Mouse (Mus musculus): ENCODE measurements around the gene Son. TPM values are rescaled to one million over a fixed set of nuclear protein-coding genes. Genes with fewer than 3 reads are reported as not detected.

The Son gene
- polyA plus RNA-seq (2016; fragmentation: Nextera tagmentation; extraction: Ambion mirVana), result 112 and 119 TPM in 2 replicates

DNA sequence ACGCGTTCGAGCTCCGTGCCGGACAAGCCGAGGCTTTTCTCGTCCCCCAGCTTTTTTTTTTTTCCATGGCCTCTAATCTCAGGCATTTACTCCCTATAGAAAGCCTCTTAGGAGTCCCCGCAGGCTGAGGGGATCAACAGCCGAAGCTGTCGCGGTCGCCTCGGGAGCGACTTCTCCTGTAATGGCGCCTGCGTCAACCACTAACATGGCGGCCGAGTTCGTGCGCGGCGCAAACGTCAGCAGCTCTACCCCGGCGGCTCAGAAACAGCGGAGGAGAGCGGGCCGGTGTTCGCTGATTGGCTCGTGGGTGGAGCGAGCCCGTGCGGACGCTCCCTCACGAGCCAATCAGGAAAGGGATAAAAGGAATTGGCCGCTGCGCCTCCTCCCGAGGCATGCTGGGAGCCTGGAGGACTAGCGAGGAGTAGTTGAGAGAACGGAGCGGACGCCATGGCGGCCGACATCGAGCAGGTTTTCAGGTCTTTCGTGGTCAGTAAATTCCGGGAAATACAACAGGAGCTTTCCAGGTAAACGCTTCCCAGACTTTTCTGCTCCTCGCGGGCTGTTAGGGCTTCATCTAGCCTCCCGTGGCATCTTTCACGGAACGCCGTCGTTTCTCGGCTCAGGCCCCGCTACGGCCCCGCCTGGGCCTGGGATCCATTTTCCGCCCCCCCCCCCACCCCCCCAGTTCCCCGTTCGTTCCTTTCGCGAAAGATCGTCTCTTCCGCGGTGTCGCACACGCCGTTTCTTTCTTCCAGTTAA is at the start of gene Son:
Gene Son (plus strand): TSS at position 46 of the 759 bp plus-strand sequence.
- Histone ChIP-seq H3K4me1 (peaks cover 15% of the 10 kb centered on the region), H3K9me3 (no peaks in the 10 kb centered on the region), H3K27ac (replicated peaks) (peak within 1 kb of the TSS; percentile 99), H3K27me3 (replicated peaks; ENCODE audit: low read depth, poor library complexity, severe bottlenecking) (no peaks in the 10 kb centered on the region), H3K4me3 (peak within 1 kb of the TSS; percentile 85), H3K36me3 (replicated peaks) (peaks cover 38% of the 10 kb centered on the region)
- WGBS, result under 1% methylated on average over 70 of the region's 70 CpGs
- DNase-seq (ENCODE audit: low spot score), result peak; percentile 97

DNA sequence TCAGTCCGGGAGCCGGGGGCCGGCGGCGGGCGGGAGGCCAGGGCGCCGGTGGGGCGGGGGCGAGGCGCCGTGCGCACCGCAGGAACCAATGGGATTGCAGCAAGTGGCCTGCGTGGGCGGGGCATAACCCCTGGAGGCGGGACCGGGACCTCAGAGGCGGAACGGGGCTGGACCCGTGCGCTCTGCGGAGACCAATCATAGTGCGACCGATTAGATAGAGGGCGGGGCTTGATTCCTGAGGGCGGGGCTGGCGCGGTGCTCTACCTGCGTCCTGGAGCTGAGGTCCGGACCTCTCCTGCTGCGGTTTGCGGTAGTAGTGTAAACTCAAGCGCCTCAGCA is 49.7 kb upstream of the Son start, which contains the start of gene Tmem50b:
Gene Tmem50b (minus strand): TSS at position 129 of the 339 bp plus-strand sequence.
- WGBS, result under 1% methylated on average over 34 of the region's 34 CpGs

DNA sequence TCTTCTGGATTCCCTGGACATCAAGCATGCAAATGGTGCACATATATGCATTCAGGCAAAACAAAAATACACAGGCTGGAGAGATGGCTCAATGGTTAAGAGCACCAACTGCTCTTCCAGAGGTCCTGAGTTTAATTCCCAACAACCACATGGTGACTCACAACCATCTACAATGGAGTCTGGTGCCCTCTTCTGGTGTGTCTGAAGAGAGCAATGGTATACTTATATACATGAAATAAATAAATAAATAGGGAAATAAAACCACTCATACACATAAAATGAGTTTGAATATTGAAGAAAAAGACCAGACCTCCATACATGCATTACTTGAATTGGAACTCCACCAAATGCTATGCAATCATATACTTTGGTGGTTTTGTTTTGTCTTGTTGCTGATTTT is 48.1 kb upstream of the Son start:
- no peaks in the 10 kb centered on the region for H3K9me3 ChIP-seq
- no peak overlapping the region for H3K27ac ChIP-seq (replicated peaks)
- no peak for DNase-seq (ENCODE audit: low spot score)
- H3K4me3 ChIP-seq, result no peak overlapping the region
- H3K36me3 ChIP-seq (replicated peaks), result no peaks in the 10 kb centered on the region
- peaks cover 10% of the 10 kb centered on the region for H3K4me1 ChIP-seq
- H3K27me3 ChIP-seq (replicated peaks; ENCODE audit: low read depth, poor library complexity, severe bottlenecking), result peaks cover 41% of the 10 kb centered on the region

More for the DNA sequence above, 49.7 kb upstream of the Son start, which contains the start of gene Tmem50b:
- Histone ChIP-seq H3K4me3 (peak within 1 kb of the TSS; percentile 88), H3K27me3 (replicated peaks; ENCODE audit: low read depth, poor library complexity, severe bottlenecking) (peaks cover 41% of the 10 kb centered on the region), H3K9me3 (no peaks in the 10 kb centered on the region), H3K27ac (replicated peaks) (peak within 1 kb of the TSS; percentile 81), H3K4me1 (peaks cover 14% of the 10 kb centered on the region), H3K36me3 (replicated peaks) (peaks cover 3% of the 10 kb centered on the region; the same call in 1 of the 2 replicates)
- peak; percentile 99 for DNase-seq (ENCODE audit: low spot score)

DNA sequence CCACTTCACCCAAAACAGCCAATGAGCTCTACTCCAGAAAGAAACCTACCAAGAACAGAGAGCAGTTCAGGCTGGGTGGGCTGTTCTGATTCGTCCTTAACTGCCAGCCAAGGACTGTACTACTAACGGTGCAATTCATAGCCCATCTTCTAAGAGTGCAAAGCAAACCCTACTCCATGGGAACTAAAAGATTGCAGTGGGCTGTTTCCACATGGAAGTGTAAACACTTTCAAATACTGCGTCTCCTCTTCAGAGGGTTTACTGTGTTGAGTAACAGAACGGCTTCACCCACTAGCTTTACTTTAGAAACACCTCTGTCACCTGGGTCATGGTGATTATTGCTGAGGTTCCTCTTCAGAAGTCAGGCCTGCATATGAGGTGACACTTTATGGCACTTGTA is 46.2 kb upstream of the Son start:
- peaks cover 7% of the 10 kb centered on the region for H3K4me1 ChIP-seq
- peaks cover 29% of the 10 kb centered on the region for H3K27me3 ChIP-seq (replicated peaks; ENCODE audit: low read depth, poor library complexity, severe bottlenecking)
- no peaks in the 10 kb centered on the region for H3K9me3 ChIP-seq
- H3K4me3 ChIP-seq, result no peak overlapping the region
- no peaks in the 10 kb centered on the region for H3K36me3 ChIP-seq (replicated peaks)
- no peak overlapping the region for H3K27ac ChIP-seq (replicated peaks)
- 88% methylated on average over 4 of the region's 4 CpGs for WGBS
- no peak for DNase-seq (ENCODE audit: low spot score)

DNA sequence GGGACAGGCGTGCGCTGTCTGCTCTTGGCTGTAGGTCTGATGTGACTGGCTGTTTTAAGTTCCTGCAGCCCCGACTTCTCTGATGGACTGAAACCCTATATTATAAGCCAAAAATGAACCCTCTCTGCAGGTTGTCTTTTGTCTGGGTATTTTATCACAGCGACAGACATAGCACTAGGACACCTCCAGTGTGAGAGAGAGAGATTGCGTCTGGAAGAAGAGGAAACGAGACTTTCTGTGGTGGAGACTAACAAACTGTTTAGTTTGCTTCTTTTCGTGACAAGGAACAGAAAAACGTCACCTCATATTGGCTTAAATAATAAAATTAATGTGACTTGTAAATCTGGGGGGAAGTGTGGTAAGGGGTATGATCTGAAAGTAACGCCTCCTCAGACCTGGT is 45.6 kb upstream of the Son start:
- no peaks in the 10 kb centered on the region for H3K36me3 ChIP-seq (replicated peaks)
- 80% methylated on average over 9 of the region's 9 CpGs for WGBS
- no peaks in the 10 kb centered on the region for H3K9me3 ChIP-seq
- no peak overlapping the region for H3K4me3 ChIP-seq
- H3K4me1 ChIP-seq, result peaks cover 3% of the 10 kb centered on the region
- DNase-seq (ENCODE audit: low spot score), result no peak
- peaks cover 24% of the 10 kb centered on the region for H3K27me3 ChIP-seq (replicated peaks; ENCODE audit: low read depth, poor library complexity, severe bottlenecking)
- H3K27ac ChIP-seq (replicated peaks), result no peak overlapping the region

DNA sequence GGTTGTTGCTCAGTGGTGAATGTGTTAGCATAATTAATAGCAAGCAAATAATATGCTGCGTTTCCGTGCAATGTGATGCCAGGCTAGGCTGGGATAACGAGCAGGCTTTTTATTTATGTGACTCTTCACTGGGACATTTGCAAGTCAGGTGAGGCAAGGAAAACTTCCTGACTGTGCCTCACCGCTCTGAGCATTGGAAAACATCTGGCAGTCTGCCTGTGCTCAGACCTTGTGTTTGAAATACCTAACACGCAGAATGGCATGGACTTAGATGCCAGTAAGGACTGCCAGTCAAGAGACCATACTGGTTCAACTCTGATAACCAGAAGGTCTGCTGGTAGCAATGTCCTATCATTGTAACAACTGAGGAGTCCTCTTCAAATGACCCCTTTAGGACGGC is 42.1 kb upstream of the Son start:
- no peaks in the 10 kb centered on the region for H3K36me3 ChIP-seq (replicated peaks)
- no peaks in the 10 kb centered on the region; the same call in 1 of the 2 replicates for H3K9me3 ChIP-seq
- H3K4me3 ChIP-seq, result no peak overlapping the region
- H3K27ac ChIP-seq (replicated peaks), result no peak overlapping the region
- WGBS, result 88% methylated on average over 6 of the region's 6 CpGs
- 0 out of 2 replicates have a peak, but pooled peaks cover 6% of the 10 kb centered on the region for H3K27me3 ChIP-seq (replicated peaks; ENCODE audit: low read depth, poor library complexity, severe bottlenecking)
- 0 out of 2 replicates have a peak, but pooled peaks cover 2% of the 10 kb centered on the region for H3K4me1 ChIP-seq
- no peak for DNase-seq (ENCODE audit: low spot score)

DNA sequence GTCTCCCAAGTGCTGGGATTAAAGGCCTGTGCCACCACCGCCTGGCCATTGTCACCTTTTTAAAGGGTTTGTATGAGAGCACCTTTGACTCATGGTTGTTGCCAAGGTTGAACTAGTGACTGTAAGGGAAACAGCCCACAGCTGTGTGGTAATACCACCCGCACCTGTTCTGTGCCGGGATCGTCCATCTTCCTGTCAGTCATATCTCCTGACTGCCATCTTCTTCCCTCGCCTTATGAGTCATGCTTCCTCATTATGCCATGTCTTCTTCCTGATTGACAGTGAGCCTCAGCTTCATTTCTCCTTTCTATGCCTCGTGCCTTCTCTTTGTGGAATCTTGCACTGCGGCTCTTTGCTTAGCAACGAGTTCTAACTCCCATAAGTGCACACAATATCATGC is 40.3 kb upstream of the Son start:
- Histone ChIP-seq H3K4me3 (no peak overlapping the region), H3K9me3 (no peaks in the 10 kb centered on the region; the same call in 1 of the 2 replicates), H3K27ac (replicated peaks) (no peak overlapping the region), H3K36me3 (replicated peaks) (no peaks in the 10 kb centered on the region), H3K27me3 (replicated peaks; ENCODE audit: low read depth, poor library complexity, severe bottlenecking) (no peaks in the 10 kb centered on the region), H3K4me1 (peaks cover 2% of the 10 kb centered on the region; the same call in 1 of the 2 replicates)
- 88% methylated on average over 8 of the region's 8 CpGs for WGBS
- no peak for DNase-seq (ENCODE audit: low spot score)

DNA sequence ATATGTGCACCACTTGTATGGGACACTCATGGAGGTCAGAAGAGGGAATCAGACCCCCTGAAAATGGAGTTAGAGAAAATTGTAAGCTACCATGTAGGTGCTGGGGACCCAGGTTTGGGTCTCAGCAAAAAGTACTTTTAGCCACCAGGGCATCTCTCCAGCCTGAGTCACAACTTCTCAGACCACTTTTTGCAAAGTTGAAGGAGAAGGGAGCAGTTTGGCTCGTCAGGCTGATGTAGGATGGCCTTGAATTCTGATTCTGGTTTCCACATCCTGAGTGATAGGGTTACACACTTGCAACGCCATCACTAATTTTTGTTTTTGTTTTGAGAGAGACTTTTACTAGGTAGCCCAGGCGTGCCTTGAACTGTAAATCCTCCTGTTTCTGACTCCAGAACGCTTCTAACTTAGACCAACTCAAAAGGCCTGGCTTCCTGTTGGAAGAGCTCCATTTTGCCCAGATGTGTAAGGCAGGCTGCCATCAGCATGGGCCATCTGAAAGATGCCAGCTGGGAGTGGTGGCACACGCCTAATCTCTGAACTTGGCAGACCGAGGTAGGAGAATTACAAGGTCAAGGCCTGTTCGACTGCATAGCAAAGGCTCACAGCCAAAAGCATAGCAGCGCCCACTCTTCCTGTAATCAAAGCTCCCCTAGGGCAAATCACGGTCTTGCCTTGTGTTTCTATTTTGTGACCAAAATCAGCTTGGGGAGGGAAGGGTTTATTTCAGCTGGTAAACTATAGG is 37.6 kb upstream of the Son start:
- Histone ChIP-seq H3K27me3 (replicated peaks; ENCODE audit: low read depth, poor library complexity, severe bottlenecking) (no peaks in the 10 kb centered on the region), H3K36me3 (replicated peaks) (no peaks in the 10 kb centered on the region), H3K4me1 (peaks cover 8% of the 10 kb centered on the region), H3K27ac (replicated peaks) (no peak overlapping the region), H3K4me3 (no peak overlapping the region), H3K9me3 (no peaks in the 10 kb centered on the region; the same call in 1 of the 2 replicates)
- DNase-seq (ENCODE audit: low spot score), result no peak
- 81% methylated on average over 9 of the region's 9 CpGs for WGBS

DNA sequence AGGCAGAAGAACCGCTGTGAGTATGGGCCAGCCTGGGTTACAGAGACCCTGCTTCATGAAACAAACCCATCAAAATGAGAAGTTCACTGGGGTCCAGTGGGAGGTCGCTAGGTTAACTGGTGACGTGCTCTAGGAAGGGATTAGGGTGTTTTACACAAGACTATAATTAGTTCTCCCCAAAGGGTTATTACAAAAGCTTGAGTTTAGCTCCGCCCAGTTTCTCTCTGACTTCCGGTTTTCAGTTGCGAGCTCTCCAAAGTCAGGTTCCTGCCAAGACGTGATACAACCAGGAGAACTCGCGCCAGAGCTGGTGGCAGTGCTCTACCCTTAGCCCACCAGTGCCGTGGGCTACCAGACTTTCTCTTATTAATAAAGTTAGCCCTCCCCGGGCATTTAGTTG is 36.1 kb upstream of the Son start:
- 73% methylated on average over 11 of the region's 11 CpGs for WGBS
- Histone ChIP-seq H3K4me3 (no peak overlapping the region), H3K36me3 (replicated peaks) (no peaks in the 10 kb centered on the region), H3K9me3 (no peaks in the 10 kb centered on the region; the same call in 1 of the 2 replicates), H3K27ac (replicated peaks) (no peak overlapping the region), H3K4me1 (peaks cover 8% of the 10 kb centered on the region), H3K27me3 (replicated peaks; ENCODE audit: low read depth, poor library complexity, severe bottlenecking) (no peaks in the 10 kb centered on the region)
- no peak for DNase-seq (ENCODE audit: low spot score)

DNA sequence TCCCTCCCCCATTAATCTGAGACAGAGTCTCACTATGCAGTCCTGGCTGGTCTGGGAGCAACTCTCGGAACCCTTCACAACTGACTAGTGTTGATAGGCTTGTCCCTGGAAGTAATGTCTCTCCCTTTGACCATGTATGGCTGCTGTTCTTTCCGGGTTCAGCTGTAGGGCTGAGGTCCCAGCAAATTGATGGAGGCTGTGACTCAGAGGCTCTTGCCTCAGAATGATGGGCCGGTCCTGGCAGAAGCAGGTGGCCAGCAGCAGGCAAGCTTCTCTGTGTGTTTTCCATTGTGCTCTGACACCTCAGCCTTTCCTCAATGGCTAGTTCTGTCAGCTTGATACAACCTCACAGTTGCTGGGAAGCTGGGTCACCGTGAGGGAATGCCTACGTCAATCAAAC is 34.8 kb upstream of the Son start:
- no peak for DNase-seq (ENCODE audit: low spot score)
- WGBS, result 78% methylated on average over 5 of the region's 5 CpGs
- Histone ChIP-seq H3K4me1 (peaks cover 8% of the 10 kb centered on the region), H3K4me3 (no peak overlapping the region), H3K36me3 (replicated peaks) (no peaks in the 10 kb centered on the region), H3K27me3 (replicated peaks; ENCODE audit: low read depth, poor library complexity, severe bottlenecking) (peaks cover 11% of the 10 kb centered on the region), H3K27ac (replicated peaks) (no peak overlapping the region), H3K9me3 (no peaks in the 10 kb centered on the region; the same call in 1 of the 2 replicates)

DNA sequence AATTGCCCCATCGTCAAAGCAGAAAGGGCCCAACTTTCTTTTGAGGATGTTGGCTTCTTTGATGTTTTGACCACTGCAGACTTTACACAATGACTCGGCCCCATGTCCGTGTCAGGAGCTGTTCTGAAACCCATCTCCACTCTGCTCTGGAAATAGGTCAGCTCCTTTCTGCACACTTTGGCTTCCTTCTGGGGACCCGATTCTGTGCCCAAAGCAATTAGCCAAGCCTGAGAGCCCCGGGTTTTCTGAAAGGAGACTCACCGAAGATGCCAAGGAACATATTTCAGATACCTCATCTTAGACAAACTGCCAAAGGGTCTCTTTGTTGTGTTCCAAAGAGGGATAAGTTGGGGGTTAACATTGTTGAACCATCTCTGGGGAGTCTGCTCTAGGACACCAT is 32.8 kb upstream of the Son start:
- WGBS, result 86% methylated on average over 6 of the region's 6 CpGs
- Histone ChIP-seq H3K27me3 (replicated peaks; ENCODE audit: low read depth, poor library complexity, severe bottlenecking) (peaks cover 17% of the 10 kb centered on the region), H3K27ac (replicated peaks) (no peak overlapping the region), H3K9me3 (no peaks in the 10 kb centered on the region), H3K4me1 (peaks cover 12% of the 10 kb centered on the region), H3K4me3 (no peak overlapping the region), H3K36me3 (replicated peaks) (no peaks in the 10 kb centered on the region)
- no peak for DNase-seq (ENCODE audit: low spot score)

DNA sequence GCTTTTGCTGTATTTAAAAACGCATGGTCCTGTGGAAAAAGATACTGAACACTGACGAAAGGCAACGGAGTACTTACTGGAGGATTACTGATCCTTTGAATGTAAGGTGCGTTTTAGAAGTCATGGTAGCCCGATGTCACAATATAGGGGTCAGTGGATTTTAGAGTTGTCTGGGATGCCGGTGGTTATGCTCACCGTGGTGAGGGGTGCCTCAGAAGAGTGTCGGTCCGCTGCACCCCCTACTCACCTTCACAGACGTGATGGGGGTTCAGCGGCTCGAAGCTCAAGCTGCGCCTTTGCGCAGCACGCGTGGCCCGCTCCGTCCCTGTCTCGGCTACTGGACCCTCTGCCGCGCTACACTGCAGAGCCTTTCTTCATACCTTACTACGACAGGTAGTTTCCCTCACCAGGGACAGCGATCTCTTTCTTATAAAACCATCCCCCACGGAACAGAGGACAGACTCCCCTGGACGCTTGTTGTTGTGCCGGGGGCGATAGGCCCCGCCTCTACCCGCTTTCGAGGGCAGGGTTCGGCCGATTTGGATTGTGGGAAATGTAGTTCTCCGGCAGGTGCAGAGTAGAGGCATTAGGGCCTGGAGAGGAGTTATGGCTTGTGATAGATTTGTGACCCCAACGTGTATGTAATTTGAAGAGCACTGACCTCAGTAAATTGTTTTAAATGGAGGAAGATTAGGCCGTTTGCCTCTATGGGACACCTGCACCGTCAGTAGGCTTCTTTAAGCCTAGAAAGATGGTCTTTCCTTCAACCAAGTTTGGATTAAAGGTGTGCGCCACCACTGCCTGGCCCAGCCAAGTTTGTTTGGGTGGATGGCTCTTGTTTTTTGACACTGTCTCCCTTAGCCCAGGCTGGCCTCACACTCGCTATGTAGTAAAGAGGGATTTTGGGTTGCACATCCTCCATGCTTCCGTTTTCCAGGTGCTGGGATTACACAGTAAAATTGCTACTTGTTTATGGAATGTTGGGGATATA is 28.5 kb upstream of the Son start, which contains the start of gene Dnajc28:
Gene Dnajc28 (minus strand): TSS at position 516 of the 991 bp plus-strand sequence.
- Histone ChIP-seq H3K9me3 (no peaks in the 10 kb centered on the region), H3K27ac (replicated peaks) (peak within 1 kb of the TSS; percentile 70), H3K27me3 (replicated peaks; ENCODE audit: low read depth, poor library complexity, severe bottlenecking) (peaks cover 17% of the 10 kb centered on the region), H3K36me3 (replicated peaks) (peaks cover 42% of the 10 kb centered on the region), H3K4me1 (peaks cover 4% of the 10 kb centered on the region; the same call in 1 of the 2 replicates), H3K4me3 (peak within 1 kb of the TSS; percentile 72)
- peak; percentile 77 for DNase-seq (ENCODE audit: low spot score)
- 10% methylated on average over 39 of the region's 39 CpGs for WGBS
